8 mouse cellular contexts compared by ENCODE assay signal in genomic region chr4:102760042-102760821, GRCm38 (mm10). TPM values are rescaled to one million over a fixed set of nuclear protein-coding genes. Genes with fewer than 3 reads are reported as not detected.
DNase-seq lines count a peak whose midpoint lies in the region; ATAC-seq and TF ChIP-seq lines count a peak whose summit lies in the region.

No protein-coding gene starts in this region.

- no peaks in the 10 kb centered on the region for H3K36me3 ChIP-seq in heart, embryonic 13.5 days
- no peaks in the 10 kb centered on the region for H3K36me3 ChIP-seq in kidney, postnatal 0 days (ENCODE audit: insufficient read depth, low read length)
- no peaks in the 10 kb centered on the region for H3K36me3 ChIP-seq in midbrain, embryonic 16.5 days (ENCODE audit: control insufficient read depth, insufficient read depth, low read length)

- H3K9me3 ChIP-seq in heart, embryonic 13.5 days: no peaks in the 10 kb centered on the region
- H3K9me3 ChIP-seq in kidney, postnatal 0 days (replicated peaks; ENCODE audit: low read length): no peaks in the 10 kb centered on the region
- H3K9me3 ChIP-seq in midbrain, embryonic 16.5 days (replicated peaks; ENCODE audit: control insufficient read depth, low read length, poor library complexity, severe bottlenecking): no peaks in the 10 kb centered on the region

- no peak for TF ChIP-seq CTCF in bone marrow macrophage, adult 2 months (IDR thresholded peaks at IDR 0.05; ENCODE audit: low read depth, low read length)
- no peak for TF ChIP-seq CTCF in kidney, postnatal 0 days (IDR thresholded peaks at IDR 0.05; ENCODE audit: low read depth)

- peak; percentile 25 for DNase-seq in CD4-positive helper T cell, adult 2 months (ENCODE audit: low read depth, low spot score)
- DNase-seq in fibroblast of lung, adult 2 months (ENCODE audit: low read depth): peak; percentile 18
- peak; percentile 77 for DNase-seq in kidney, postnatal 0 days (ENCODE audit: low spot score)
- peak; percentile 45 for DNase-seq in liver
- peak; percentile 56 for DNase-seq in testis, postnatal 14 days (ENCODE audit: low spot score)

- peak overlapping the region; percentile 99 for H3K4me2 ChIP-seq in heart, embryonic 13.5 days
- peak overlapping the region; percentile 91 for H3K4me2 ChIP-seq in kidney, postnatal 0 days (ENCODE audit: low read length)
- peak overlapping the region; percentile 89 for H3K4me2 ChIP-seq in midbrain, embryonic 16.5 days (ENCODE audit: low read length)

- H3K4me3 ChIP-seq in bone marrow macrophage, adult 2 months (ENCODE audit: insufficient read depth, low read length): peak overlapping the region; percentile 53
- H3K4me3 ChIP-seq in heart, embryonic 13.5 days: peak overlapping the region; percentile 66
- peak overlapping the region; percentile 43 for H3K4me3 ChIP-seq in kidney, postnatal 0 days (replicated peaks; ENCODE audit: low read depth, low read length)
- peak overlapping the region; percentile 66 for H3K4me3 ChIP-seq in midbrain, embryonic 16.5 days (ENCODE audit: low read depth, low read length)

- H3K4me1 ChIP-seq in bone marrow macrophage, adult 2 months (ENCODE audit: control insufficient read depth, insufficient read depth, low read length): no peaks in the 10 kb centered on the region
- H3K4me1 ChIP-seq in heart, embryonic 13.5 days: peaks cover 18% of the 10 kb centered on the region
- H3K4me1 ChIP-seq in kidney, postnatal 0 days (replicated peaks; ENCODE audit: insufficient read depth, low read length): no peaks in the 10 kb centered on the region
- peaks cover 28% of the 10 kb centered on the region for H3K4me1 ChIP-seq in midbrain, embryonic 16.5 days (ENCODE audit: control insufficient read depth, insufficient read depth, low read length)

- H3K27ac ChIP-seq in bone marrow macrophage, adult 2 months (ENCODE audit: insufficient read depth, low read depth, low read length): no peak overlapping the region
- peak overlapping the region; percentile 30 for H3K27ac ChIP-seq in heart, embryonic 13.5 days (replicated peaks)
- H3K27ac ChIP-seq in kidney, postnatal 0 days: no peak overlapping the region; the same call in 1 of the 2 replicates
- peak overlapping the region; percentile 100 for H3K27ac ChIP-seq in midbrain, embryonic 16.5 days (ENCODE audit: low read length)

- 2% methylated on average over 25 of the region's 25 CpGs for WGBS in heart, embryonic 13.5 days
- 3% methylated on average over 25 of the region's 25 CpGs for WGBS in kidney, postnatal 0 days
- WGBS in midbrain, embryonic 16.5 days: under 1% methylated on average over 25 of the region's 25 CpGs

- H3K27me3 ChIP-seq in heart, embryonic 13.5 days (replicated peaks): peaks cover 15% of the 10 kb centered on the region
- H3K27me3 ChIP-seq in kidney, postnatal 0 days (ENCODE audit: insufficient read depth, low read length): no peaks in the 10 kb centered on the region
- H3K27me3 ChIP-seq in midbrain, embryonic 16.5 days (ENCODE audit: control insufficient read depth, insufficient read depth, low read depth, low read length): no peaks in the 10 kb centered on the region

- TF ChIP-seq POLR2A in bone marrow macrophage, adult 2 months (IDR thresholded peaks at IDR 0.05; ENCODE audit: borderline replicate concordance, low read depth, low read length): no peak

- peak overlapping the region; percentile 83 for H3K9ac ChIP-seq in heart, embryonic 13.5 days
- peak overlapping the region; percentile 24; the same call in 1 of the 2 replicates for H3K9ac ChIP-seq in kidney, postnatal 0 days (ENCODE audit: low read depth, low read length)
- peak overlapping the region; percentile 96 for H3K9ac ChIP-seq in midbrain, embryonic 16.5 days (ENCODE audit: low read depth, low read length)

- no peak for ATAC-seq in heart, embryonic 13.5 days (ENCODE audit: extremely low read depth, insufficient number of reproducible peaks, low FRiP score, low TSS enrichment)
- peak; percentile 87 for ATAC-seq in kidney, postnatal 0 days (replicated peaks; ENCODE audit: low FRiP score, low read depth)
- ATAC-seq in midbrain, embryonic 16.5 days: peak; percentile 98

RNA-seq across cellular contexts. Expression of gene Sgip1, which starts 19.1 kb away (rescaled TPM):
- polyA plus RNA-seq in bone marrow macrophage, adult 2 months (2012; ENCODE audit: insufficient read depth, insufficient read length, missing spikeins): 0.73 TPM in 1 of 2 replicates, not detected in the other
- 1.2 and 1.3 TPM in 2 replicates for polyA plus RNA-seq in heart, embryonic 13.5 days (2015; fragmentation: Nextera tagmentation; extraction: Ambion mirVana)
- polyA plus RNA-seq in kidney, postnatal 0 days (2015; fragmentation: Nextera tagmentation; extraction: Ambion mirVana): 5.7 and 7.6 TPM in 2 replicates
- 79.9 and 80.4 TPM in 2 replicates for polyA plus RNA-seq in midbrain, embryonic 16.5 days (2015; fragmentation: Nextera tagmentation; extraction: Ambion mirVana)

Comparison
In these comparisons a context has a peak if more than half of its experiments do, and no peak if none do; other contexts are left out.
1. DNase-seq: peak in every context shown above with its lines; median percentile 77 in kidney, postnatal 0 days; 56 in testis, postnatal 14 days; 45 in liver; 25 in CD4-positive helper T cell, adult 2 months; 18 in fibroblast of lung, adult 2 months.
2. H3K27ac ChIP-seq: peak in heart, embryonic 13.5 days (single experiment) and midbrain, embryonic 16.5 days (single experiment); none in bone marrow macrophage, adult 2 months (single experiment) and kidney, postnatal 0 days (single experiment).
3. H3K9ac ChIP-seq: peak in every context shown above with its lines; median percentile 96 in midbrain, embryonic 16.5 days; 83 in heart, embryonic 13.5 days; 24 in kidney, postnatal 0 days.
4. Peak in every context shown above with its lines, with median percentiles within 50 percentile points of each other: H3K4me3 ChIP-seq and H3K4me2 ChIP-seq.